In the genomic region with DNA sequence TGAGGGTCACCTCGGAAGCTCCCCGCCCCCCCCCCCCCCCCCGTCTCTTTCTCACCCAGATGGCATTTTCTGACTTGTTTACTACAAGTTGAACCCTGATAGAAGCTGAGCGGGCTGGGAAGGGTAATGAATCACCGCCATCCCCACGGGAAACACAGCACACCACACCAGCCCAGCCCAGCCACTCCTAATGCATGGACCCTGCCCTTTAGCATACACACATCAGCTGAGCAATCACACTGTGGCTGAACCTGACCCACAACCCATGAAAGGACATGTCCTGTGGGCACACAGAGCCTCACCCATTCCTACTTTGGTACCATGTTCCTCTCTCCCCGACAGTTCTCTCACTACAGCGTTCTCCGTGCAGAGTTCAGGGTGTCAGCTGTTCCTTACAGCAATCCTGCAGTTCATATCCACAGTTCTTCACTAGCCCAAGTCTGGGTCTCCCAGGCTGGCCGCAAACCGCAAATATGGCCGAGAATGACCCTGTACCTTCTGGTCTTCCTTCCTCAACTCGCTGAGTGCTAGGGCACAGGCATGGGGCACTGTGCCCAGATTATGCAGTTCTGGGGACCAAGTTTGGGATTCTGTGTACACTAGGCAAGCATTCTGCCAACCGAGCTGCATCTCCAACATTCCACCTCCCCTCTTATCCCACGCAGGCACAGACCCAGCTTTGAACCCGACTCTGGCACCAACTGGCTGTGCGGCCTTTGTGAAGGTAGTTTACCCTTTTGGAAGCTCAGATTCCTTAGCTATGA, we compare ENCODE assay signal across 16 mouse cellular contexts.
DNase-seq lines count a peak whose midpoint lies in the region; ATAC-seq and TF ChIP-seq lines count a peak whose summit lies in the region.
"Had no signal": no experiment of that assay in that cellular context is flagged by ENCODE, and none has a peak within 500 bp of the region (broad histone marks: within the 10 kb centered on the region; RNA-seq: fewer than 3 reads in every experiment).

No protein-coding gene starts in this region.

- TF ChIP-seq EP300 in stomach, postnatal 0 days (optimal IDR thresholded peaks at IDR 0.05): peak; percentile 20

- H3K4me1 ChIP-seq in embryonic facial prominence, embryonic 14.5 days (ENCODE audit: control insufficient read depth, insufficient read depth, low read length): peaks cover 4% of the 10 kb centered on the region; the same call in 1 of the 2 replicates
- peaks cover 35% of the 10 kb centered on the region for H3K4me1 ChIP-seq in embryonic facial prominence, embryonic 10.5 days
- peaks cover 5% of the 10 kb centered on the region; the same call in 1 of the 2 replicates for H3K4me1 ChIP-seq in forebrain, postnatal 0 days (ENCODE audit: insufficient read depth)
- H3K4me1 ChIP-seq in stomach, postnatal 0 days (replicated peaks; ENCODE audit: control insufficient read depth, insufficient read depth): peaks cover 13% of the 10 kb centered on the region

- 83% methylated on average over 14 of the region's 17 CpGs for WGBS in embryonic facial prominence, embryonic 14.5 days
- 84% methylated on average over 17 of the region's 17 CpGs for WGBS in embryonic facial prominence, embryonic 10.5 days
- WGBS in forebrain, postnatal 0 days: 66% methylated on average over 15 of the region's 17 CpGs
- 39% methylated on average over 15 of the region's 17 CpGs for WGBS in stomach, postnatal 0 days

- no peak overlapping the region for H3K9ac ChIP-seq in embryonic facial prominence, embryonic 14.5 days (ENCODE audit: low read depth, low read length)
- no peak overlapping the region for H3K9ac ChIP-seq in forebrain, postnatal 0 days
- H3K9ac ChIP-seq in stomach, postnatal 0 days (ENCODE audit: low read length): no peak overlapping the region
- H3K9ac ChIP-seq: liver, embryonic 14.5 days; midbrain, embryonic 15.5 days; neural tube, embryonic 15.5 days had no signal

- ATAC-seq in embryonic facial prominence, embryonic 14.5 days (ENCODE audit: low read depth): peak; percentile 11; the same call in 1 of the 2 replicates
- ATAC-seq in forebrain, postnatal 0 days: no peak
- ATAC-seq in stomach, postnatal 0 days (ENCODE audit: low FRiP score, low TSS enrichment): peak; percentile 88
- ATAC-seq: midbrain, embryonic 15.5 days had no signal

- DNase-seq in embryonic facial prominence, embryonic 14.5 days (ENCODE audit: low spot score): no peak
- DNase-seq in embryonic facial prominence, embryonic 10.5 days (ENCODE audit: low spot score): no peak
- DNase-seq in lung, postnatal 4 days: peak; percentile 26 to 36
- no peak for DNase-seq in lung, adult 18-20 months
- no peak for DNase-seq in forebrain, postnatal 0 days
- DNase-seq in stomach, postnatal 0 days (ENCODE audit: low spot score): peak; percentile 77
- DNase-seq in spleen, postnatal 36 days (ENCODE audit: low spot score in 2 of 2): no peak
- no peak for DNase-seq in adrenal gland, postnatal 36 days
- DNase-seq: adrenal gland, postnatal 25 days; gastrocnemius, postnatal 14 days; kidney, postnatal 25 days; right cerebral cortex, postnatal 25 days; thymus, adult 18-20 months had no signal

- H3K27me3 ChIP-seq in embryonic facial prominence, embryonic 14.5 days (replicated peaks; ENCODE audit: control insufficient read depth, insufficient read depth, low read length): no peaks in the 10 kb centered on the region
- H3K27me3 ChIP-seq in embryonic facial prominence, embryonic 10.5 days (replicated peaks; ENCODE audit: low read depth, poor library complexity, severe bottlenecking): peaks cover 28% of the 10 kb centered on the region
- no peaks in the 10 kb centered on the region for H3K27me3 ChIP-seq in forebrain, postnatal 0 days (ENCODE audit: insufficient read depth, low read length)
- no peaks in the 10 kb centered on the region for H3K27me3 ChIP-seq in stomach, postnatal 0 days (ENCODE audit: control insufficient read depth, insufficient read depth, low read length)
- H3K27me3 ChIP-seq: midbrain, embryonic 15.5 days had no signal

- no peak overlapping the region for H3K4me3 ChIP-seq in embryonic facial prominence, embryonic 14.5 days (ENCODE audit: low read depth, low read length)
- no peak overlapping the region for H3K4me3 ChIP-seq in embryonic facial prominence, embryonic 10.5 days
- no peak overlapping the region for H3K4me3 ChIP-seq in forebrain, postnatal 0 days (ENCODE audit: low read depth, low read length)
- H3K4me3 ChIP-seq in stomach, postnatal 0 days (ENCODE audit: low read depth, low read length): peak overlapping the region; percentile 12; the same call in 1 of the 2 replicates
- H3K4me3 ChIP-seq: midbrain, embryonic 15.5 days; neural tube, embryonic 15.5 days had no signal

- no peak overlapping the region for H3K4me2 ChIP-seq in embryonic facial prominence, embryonic 14.5 days (ENCODE audit: low read depth, low read length)
- no peak overlapping the region; the same call in 1 of the 2 replicates for H3K4me2 ChIP-seq in forebrain, postnatal 0 days (ENCODE audit: low read depth)
- H3K4me2 ChIP-seq in stomach, postnatal 0 days (replicated peaks; ENCODE audit: low read depth): peak overlapping the region; percentile 17; the same call in 1 of the 2 replicates
- H3K4me2 ChIP-seq: midbrain, embryonic 15.5 days; neural tube, embryonic 15.5 days had no signal

- H3K36me3 ChIP-seq in embryonic facial prominence, embryonic 14.5 days (ENCODE audit: control insufficient read depth, insufficient read depth, low read length): no peaks in the 10 kb centered on the region
- no peaks in the 10 kb centered on the region for H3K36me3 ChIP-seq in embryonic facial prominence, embryonic 10.5 days (replicated peaks)
- H3K36me3 ChIP-seq in forebrain, postnatal 0 days (ENCODE audit: insufficient read depth): no peaks in the 10 kb centered on the region
- H3K36me3 ChIP-seq in stomach, postnatal 0 days (ENCODE audit: control insufficient read depth, insufficient read depth, low read length): no peaks in the 10 kb centered on the region
- H3K36me3 ChIP-seq: midbrain, embryonic 15.5 days; neural tube, embryonic 15.5 days had no signal

- TF ChIP-seq CTCF in forebrain, postnatal 0 days (IDR thresholded peaks at IDR 0.05; ENCODE audit: low read depth): no peak
- no peak for TF ChIP-seq CTCF in stomach, postnatal 0 days (IDR thresholded peaks at IDR 0.05; ENCODE audit: low read depth)

- no peaks in the 10 kb centered on the region for H3K9me3 ChIP-seq in embryonic facial prominence, embryonic 14.5 days (ENCODE audit: control insufficient read depth, low read length)
- no peaks in the 10 kb centered on the region for H3K9me3 ChIP-seq in embryonic facial prominence, embryonic 10.5 days
- no peaks in the 10 kb centered on the region for H3K9me3 ChIP-seq in forebrain, postnatal 0 days (ENCODE audit: low read length)
- no peaks in the 10 kb centered on the region for H3K9me3 ChIP-seq in stomach, postnatal 0 days (ENCODE audit: control insufficient read depth, low read length)
- H3K9me3 ChIP-seq: midbrain, embryonic 15.5 days; neural tube, embryonic 15.5 days had no signal

- no peak overlapping the region for H3K27ac ChIP-seq in embryonic facial prominence, embryonic 14.5 days (replicated peaks; ENCODE audit: low read depth, low read length)
- H3K27ac ChIP-seq in embryonic facial prominence, embryonic 10.5 days (replicated peaks): no peak overlapping the region
- peak overlapping the region; percentile 9; the same call in 1 of the 2 replicates for H3K27ac ChIP-seq in forebrain, postnatal 0 days (ENCODE audit: low read depth, low read length)
- peak overlapping the region; percentile 84 for H3K27ac ChIP-seq in stomach, postnatal 0 days (replicated peaks)
- H3K27ac ChIP-seq: liver, embryonic 14.5 days; midbrain, embryonic 15.5 days; neural tube, embryonic 15.5 days had no signal

Comparison
In these comparisons a context has a peak if more than half of its experiments do, and no peak if none do; other contexts are left out.
1. DNase-seq: peak in lung, postnatal 4 days (2 of 2) and stomach, postnatal 0 days (single experiment); none in embryonic facial prominence, embryonic 14.5 days (single experiment), embryonic facial prominence, embryonic 10.5 days (single experiment), lung, adult 18-20 months (0 of 2), forebrain, postnatal 0 days (single experiment), spleen, postnatal 36 days (0 of 2) and adrenal gland, postnatal 36 days (0 of 2).
2. H3K27ac ChIP-seq: peak in forebrain, postnatal 0 days (single experiment) and stomach, postnatal 0 days (single experiment); none in embryonic facial prominence, embryonic 14.5 days (single experiment) and embryonic facial prominence, embryonic 10.5 days (single experiment).